Mouse (Mus musculus): ENCODE measurements around the gene Dnase1l3. TPM values are rescaled to one million over a fixed set of nuclear protein-coding genes. Genes with fewer than 3 reads are reported as not detected.

Gene Dnase1l3
- total RNA-seq (2021): not detected

DNA sequence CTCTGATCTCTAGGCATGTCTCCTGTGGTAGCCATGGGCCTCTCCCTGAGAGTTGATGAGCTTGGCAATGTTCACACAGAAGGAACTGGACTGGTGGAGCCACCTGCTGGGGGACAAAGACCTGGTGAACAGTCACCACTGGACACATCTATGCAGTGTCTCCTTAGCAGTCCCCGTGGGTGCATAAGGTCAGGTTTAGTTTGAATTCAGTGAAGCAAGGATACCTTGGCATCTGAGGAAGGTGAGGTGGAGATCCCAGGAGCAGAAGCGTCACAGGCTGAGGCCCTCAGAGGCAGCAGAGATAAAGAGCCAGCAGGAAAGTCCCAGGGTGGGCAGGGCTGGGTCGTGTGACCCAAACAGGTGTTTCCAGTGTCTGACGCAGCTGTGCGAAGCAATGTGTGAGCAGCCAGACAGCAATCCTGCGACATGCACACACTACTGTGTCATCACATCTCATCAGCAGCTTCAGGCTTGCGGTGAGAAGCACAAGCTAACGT lies at the start of gene Dnase1l3:
Gene Dnase1l3, minus strand, starts transcription at position 303 of the 497 bp plus-strand sequence.
- intact Hi-C loops (cut with DNase I): loop anchor here (1.0 kb wide), 2 partner anchors 30 to 177 kb away; partner anchors contain the start of gene Flnb
- DNase-seq: peak; percentile 61 to 76

DNA sequence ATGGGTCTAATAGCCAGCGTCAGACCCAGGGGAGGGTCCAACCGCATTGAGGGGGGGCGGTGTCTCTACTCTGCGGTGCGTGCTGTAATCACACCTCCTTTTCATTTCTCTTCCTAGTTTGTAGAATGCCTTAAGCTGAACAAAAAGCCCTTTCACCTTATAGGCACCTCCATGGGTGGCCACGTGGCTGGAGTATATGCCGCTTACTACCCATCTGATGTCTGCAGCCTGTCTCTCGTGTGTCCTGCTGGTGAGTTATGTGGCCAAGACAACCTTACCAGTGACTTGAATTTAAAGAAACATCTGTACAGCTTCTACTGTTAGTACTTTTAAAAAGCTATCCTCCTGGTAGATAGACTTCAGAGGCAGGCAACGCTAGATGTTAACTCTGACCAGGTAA lies 48.2 kb upstream of the Dnase1l3 start:
- no peak for DNase-seq
- intact Hi-C loops (cut with DNase I): no loop called here

DNA sequence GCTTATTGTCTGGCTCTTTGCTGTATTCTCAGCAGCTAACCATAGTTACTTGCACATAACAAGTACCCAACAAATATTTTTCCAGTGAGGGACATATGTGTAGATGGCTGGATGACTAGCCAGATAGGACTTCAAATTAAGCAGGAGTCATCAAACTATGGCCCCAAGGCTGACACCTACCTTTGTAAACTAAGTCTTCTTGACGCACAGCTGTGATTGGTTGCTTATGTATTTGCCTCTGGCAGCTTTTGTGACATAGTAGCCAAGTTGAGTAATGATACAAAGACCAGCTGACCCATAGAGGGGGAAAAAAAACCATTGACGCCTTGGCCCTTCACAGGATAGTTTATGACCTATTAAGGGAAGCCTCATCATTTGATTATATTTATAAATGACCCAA lies 47.7 kb upstream of the Dnase1l3 start:
- intact Hi-C loops (cut with DNase I): no loop called here
- no peak for DNase-seq

DNA sequence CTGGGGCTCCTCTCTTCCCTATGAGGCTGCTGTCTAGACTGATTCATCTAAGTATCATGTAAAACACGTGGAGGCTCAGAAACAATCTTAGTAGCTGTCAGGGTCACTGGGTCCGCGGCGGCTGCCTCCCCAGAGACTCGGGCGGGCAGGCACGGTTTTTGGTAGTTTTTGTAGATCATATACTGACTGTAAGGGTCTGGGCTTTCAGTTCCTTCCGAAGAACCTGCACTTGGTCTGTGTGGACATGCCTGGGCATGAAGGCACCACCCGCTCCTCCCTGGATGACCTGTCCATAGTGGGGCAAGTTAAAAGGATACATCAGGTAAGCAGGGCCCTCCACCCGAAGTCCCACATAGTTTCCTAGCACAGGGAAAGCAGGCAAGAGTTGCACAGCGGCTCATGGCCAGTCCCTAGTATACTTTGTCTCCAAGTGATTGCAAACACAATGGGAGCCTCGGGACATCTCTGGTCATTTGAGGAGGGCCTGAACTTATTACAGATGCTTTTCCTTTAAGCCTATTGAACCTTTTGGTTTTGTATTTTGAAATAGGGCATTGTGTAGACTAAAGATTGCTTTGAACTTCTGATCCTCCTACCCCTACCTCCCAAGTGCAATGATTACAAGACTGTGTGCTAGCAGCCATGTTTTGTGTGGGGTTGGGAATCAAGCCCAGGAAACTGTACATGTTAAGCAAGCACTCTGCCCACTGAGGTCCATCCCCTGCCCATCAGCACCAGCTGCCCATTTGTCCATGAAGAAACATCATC lies 46.7 kb upstream of the Dnase1l3 start:
- intact Hi-C loops (cut with DNase I): no loop called here
- no peak for DNase-seq

DNA sequence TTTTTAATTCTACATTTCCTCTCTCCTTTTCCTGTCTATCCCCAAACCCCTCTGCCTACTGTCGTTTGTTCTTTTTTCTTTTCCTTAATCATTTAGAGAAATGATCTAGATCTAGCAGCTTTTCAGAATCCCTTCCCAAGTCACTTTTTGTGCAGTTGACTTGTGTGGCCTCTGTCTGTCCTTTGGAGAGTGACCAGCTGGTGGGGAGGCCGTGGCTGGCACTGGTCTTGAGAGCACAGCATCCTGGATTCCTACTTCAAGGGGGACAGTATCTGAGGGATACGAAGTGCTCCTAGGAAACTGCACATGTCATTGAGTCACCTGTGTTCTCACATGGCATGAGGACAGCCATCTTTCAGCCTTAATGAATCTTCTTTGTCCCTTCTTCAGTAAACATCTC lies 45.8 kb upstream of the Dnase1l3 start:
- DNase-seq: no peak
- intact Hi-C loops (cut with DNase I): no loop called here

DNA sequence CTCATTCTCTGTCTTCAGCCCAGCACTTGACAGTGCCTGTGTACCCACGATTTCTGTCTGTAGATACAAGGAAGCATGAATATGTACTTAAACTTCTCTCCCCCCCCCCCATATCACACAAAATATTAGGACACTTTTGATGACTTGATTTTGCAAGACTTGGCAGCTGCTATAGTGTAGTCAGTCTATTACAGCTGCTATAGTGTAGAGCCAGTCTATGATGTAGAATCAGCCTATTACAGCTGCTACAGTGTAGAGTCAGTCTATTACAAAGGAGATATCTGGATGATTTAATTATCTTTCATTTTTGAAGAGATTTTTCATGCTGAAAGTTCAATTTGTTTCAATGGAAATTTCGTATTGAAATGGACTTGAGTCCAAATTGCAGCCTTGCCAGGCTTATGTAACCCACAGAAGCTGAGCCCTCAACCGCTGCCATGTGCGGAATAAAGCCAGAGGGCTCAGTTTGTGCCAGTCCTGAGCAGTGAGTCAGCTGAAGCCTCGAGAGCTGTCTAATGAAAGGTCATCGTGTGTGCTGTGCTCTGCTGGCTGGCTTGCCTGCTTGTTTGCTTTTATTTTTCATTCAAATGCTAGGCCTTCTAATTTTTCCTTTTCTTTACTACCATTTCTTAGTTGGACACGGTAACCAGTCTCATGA lies 44.5 kb upstream of the Dnase1l3 start:
- intact Hi-C loops (cut with DNase I): no loop called here
- DNase-seq: peak; percentile 77 to 78

DNA sequence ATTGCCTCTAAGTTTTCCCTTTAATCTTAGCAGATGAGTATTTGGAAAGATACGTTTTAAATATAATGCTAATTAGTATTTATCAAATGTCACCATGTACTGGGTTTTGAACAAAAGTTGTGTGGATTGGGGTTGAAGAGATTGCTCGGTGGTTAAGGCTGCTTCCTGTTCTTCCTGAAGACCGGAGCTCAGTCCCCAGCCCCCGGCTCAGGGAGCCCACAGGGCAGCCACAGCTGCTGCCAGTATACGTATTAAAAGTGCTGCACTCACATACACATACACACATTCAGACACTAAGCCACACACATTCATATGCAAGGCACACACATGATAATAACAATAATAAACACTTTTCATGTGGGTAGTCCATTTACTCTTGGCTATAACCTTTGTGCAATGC lies 43.8 kb upstream of the Dnase1l3 start:
- DNase-seq: no peak

DNA sequence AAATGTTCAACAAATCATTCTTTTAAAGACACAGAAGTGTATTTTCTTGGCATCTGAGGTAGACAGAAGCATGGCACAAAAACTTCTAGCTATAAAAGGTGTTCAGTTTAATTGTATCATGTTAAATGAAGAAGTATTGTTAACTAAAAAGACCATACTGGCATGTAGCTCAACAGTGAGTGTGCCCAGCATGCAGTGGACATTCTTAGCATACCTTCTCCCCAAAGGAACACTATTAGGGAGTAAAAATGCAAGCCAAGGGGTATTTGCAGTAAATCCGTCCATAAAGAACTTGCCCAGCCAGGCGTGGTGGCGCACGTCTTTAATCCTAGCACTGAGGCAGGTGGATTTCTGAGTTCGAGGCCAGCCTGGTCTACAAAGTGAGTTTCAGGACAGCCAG lies 42.0 kb upstream of the Dnase1l3 start:
- intact Hi-C loops (cut with DNase I): loop anchor here (2.0 kb wide), 1 partner anchor 22 kb away; no protein-coding TSS in a partner anchor
- no peak for DNase-seq

More for the DNA sequence above, 43.8 kb upstream of the Dnase1l3 start:
- intact Hi-C loops (cut with DNase I): no loop called here

DNA sequence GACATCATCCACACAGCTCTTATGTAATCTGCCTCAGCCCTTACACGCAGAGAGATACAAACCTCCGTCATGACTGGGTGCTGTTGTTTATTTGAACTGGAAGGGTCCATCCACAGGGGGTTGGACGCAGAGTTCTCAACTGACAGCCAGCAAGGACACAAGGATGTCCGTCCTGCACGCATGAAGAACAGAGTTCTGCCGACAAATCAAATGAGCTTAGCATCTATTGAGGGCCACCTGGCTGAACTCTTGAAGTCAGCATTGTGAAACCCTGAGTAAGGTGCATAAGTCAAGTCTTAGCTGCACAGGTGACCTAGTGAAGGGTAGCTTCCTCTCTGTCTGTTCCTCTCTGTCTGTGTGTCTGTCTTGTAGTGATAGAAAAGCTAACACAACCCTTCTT lies 41.6 kb upstream of the Dnase1l3 start:
- intact Hi-C loops (cut with DNase I): loop anchor here (2.0 kb wide), 1 partner anchor 21 kb away; no protein-coding TSS in a partner anchor
- DNase-seq: no peak

DNA sequence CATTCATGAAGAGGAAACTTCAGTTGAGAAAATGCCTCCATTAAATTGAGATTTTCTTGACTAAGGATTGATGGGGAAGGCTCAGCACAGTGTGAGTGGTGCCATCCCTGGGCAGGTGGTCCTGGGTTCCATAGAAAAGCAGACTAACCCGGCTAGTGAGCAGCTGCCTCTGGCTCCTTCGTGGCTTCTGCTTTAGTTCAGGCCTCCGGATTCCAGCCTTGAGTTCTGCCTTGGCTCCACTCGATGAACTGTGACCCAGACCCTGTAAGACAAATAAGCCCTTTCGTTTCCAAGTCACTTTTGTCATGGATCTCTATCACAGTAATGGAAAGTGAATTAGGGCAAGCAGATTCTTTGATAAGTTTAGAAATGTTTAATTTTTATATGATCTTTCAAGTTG lies 40.2 kb upstream of the Dnase1l3 start:
- DNase-seq: no peak
- intact Hi-C loops (cut with DNase I): no loop called here

DNA sequence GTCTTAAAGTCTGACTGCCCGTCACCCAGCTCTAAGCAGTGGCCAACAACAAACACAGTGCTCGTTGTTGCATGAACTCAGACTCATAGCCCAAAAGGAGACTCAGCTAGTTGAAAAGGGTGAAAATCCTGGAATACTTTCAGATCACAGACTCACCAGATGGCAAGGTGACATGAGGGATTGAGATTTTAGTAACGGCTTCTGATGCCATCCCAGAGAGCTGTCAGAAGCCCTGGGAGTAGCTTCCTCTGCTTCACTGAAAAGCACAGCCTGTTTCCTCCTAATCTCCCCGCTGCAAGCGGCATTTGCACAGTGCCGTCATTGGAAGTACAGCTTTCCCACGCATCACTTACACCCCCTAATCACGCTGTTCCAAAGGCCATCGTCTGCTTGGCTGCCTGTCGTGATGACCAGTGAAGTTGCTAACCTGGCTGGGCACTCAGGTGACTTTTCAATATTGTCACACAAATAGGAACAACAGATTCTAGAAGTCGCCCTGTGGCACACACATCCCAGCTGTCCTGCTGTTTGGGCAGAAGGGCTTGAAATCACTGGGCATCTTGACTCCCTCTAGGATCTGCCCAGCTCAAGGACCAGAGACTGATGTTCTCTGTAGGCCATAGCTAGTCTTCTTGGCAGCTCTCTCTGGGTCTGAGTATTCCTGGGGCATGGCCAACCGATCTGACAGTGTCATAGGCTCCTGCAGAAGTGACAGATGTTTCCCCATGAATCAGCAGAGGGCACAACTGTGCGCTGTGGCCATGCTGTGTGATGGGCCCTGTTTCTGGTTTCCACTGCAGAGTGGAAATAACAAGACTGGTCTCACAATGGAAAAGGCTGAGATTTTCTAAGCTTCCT lies 37.9 kb upstream of the Dnase1l3 start:
- intact Hi-C loops (cut with DNase I): no loop called here
- peak; percentile 31 to 43 for DNase-seq

DNA sequence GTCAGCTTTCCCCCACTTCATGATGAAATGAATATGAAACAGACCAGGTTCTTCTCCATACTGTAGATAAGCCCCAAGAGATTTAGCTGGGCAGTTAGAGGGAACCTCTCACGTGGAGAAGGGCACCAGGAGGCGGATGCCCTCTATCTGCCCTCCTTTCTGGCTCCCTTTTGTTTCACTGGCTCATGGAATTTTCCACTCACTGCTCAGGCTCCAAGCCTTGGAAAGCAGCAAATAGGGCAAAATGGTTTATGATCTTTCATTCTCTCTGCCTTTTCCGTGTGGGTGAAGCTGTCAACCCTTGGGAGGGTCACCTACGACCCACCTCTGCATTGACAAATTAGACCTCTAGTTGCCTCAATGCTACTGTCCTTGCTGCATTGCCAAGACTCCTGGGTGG lies 36.2 kb upstream of the Dnase1l3 start:
- DNase-seq: peak; percentile 33 to 43

DNA sequence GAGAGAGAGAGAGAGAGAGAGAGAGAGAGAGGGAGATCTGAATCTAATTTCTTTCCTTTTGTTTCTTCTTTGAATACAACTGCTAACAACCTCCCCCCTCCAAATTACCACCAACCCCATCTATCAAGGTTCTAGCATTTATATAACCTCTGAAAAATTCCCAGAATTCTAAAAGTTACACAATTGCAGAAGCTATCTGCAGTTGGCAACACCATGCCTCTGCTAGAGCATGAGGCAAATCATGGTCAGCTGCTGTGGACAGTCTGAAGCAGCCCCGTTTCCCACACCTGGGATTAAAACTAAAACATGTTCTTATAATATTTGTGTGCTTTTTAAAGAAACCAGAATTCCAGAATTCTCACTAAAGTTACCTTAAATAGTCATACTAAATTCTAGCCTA lies 35.4 kb upstream of the Dnase1l3 start:
- DNase-seq: no peak
- intact Hi-C loops (cut with DNase I): no loop called here

More for the DNA sequence above, 36.2 kb upstream of the Dnase1l3 start:
- intact Hi-C loops (cut with DNase I): no loop called here

DNA sequence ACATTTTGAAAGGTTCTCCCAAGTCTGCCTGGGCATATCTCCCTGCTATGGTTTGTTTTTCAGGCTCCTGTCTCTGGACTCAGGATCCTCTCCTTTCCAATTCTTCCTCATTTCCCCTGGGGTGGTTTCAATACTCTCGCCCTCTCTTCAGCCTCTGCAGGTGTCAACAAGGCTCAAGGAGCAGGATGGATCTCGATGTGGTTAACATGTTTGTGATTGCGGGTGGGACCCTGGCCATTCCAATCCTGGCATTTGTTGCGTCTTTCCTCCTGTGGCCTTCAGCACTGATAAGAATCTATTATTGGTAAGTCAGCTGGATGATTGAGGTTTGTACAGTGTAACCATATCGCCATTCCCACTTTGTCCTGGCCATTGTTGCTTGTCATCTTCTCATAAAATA lies 33.7 kb upstream of the Dnase1l3 start:
- no peak for DNase-seq
- intact Hi-C loops (cut with DNase I): no loop called here

DNA sequence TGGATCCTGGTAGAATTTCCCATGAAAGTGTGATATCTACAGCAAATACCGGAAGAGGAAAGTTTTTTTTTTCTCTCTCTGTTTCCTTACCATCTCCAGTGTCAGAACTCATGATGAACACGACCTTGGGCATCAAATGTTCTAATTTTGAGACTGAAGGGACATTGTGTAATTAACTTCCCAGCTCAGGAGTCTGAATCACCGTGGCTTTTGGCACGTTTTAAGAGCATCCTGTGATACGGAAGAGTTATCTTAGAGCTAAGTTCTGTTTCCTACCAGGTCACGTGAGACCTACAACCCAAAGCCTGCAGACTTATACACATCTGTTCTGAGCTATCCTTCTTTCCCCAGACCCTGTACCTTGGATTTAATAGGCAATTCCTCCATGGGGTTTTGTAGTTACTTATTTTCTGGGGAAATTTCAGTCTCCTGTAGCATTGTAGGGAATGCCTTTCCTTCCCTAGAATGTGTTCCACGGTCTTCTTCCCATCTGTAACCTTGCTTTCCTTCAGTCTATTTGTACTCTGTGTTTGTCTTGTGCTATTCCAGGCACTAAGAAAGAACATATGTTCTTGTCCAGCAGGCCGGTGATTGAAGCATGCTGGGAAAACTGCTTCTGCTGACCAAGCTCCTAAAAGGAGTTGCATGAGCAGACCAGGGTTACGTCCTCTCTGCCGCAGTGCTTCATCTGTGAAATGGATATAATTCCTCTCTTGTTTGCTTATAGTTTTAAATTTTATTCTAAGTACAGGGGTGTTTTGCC lies 32.6 kb upstream of the Dnase1l3 start:
- DNase-seq: no peak
- intact Hi-C loops (cut with DNase I): no loop called here

DNA sequence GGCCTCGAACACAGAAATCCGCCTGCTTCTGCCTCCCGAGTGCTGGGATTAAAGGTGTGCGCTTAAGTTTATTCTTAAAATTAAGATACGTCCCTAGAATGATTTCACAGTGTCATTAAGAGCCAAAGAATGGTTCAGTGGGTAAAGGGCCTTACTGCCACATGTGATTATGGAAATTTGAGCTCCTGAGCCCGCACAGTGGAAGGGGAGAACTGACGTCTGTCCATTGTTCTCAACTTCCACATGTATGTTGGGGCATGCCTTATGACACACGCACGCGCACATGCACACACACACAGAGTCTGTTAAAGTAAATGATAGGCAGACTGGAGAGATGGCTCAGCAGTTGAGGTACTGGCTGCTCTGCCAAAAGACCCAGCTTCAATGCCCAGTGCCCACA lies 30.6 kb upstream of the Dnase1l3 start:
- DNase-seq: no peak
- intact Hi-C loops (cut with DNase I): no loop called here

DNA sequence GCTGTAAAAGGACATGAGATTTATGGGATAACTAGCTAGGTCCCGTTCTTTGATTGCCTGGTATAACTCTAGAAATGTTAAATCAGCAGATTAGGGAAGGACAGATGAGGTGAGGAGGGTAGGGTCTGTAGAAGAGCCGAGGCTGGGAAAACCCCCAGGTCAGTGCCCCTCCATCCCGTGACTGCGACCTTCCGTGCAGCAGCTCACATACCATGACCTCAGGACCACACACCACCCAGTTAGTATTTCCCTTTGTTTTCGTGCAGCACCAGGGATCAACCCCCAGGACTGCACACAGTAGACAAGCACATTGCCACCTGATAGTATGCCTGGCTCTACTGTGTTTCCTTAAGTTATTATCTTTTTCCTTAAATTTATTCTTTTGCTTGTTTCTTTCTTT lies 30.1 kb upstream of the Dnase1l3 start:
- intact Hi-C loops (cut with DNase I): no loop called here
- DNase-seq: no peak

DNA sequence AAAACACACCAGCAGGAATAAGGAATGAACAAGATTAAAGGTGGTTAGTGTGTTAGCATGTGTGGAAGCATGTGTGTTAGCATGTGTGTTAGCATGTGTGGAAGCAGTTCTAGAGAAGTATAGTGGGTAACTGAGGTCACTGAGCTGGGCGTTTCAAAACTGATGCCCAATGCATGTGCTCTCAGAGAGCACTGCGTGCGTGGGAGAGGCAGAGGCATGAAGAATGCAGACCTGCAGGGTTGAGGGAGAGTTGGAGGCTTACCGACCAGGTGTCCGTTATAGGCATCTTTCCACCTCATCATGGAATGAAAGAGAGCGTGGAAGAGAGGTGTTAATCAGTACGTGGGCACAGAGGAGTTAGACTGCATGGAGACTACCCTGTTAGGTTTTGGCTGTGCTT lies 26.2 kb upstream of the Dnase1l3 start:
- DNase-seq: no peak
- intact Hi-C loops (cut with DNase I): no loop called here

DNA sequence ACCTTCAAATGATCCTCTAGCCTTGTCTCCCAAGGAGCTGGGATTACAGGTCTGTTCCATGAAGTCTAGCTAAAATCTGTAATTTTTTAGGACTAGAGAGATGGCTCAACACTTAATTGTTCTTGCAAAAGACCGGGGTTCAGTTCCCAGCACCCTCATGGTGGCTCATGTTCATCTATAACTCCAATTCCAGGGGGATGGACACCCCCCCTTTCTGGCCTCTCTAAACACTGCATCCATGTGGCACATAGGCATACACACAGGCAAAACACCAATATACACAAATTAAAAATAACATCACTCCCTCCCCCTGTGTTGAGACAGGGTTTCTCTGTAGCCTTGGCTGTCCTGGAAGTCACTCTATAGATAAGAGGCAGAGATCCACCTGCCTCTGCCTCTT lies 25.6 kb upstream of the Dnase1l3 start:
- intact Hi-C loops (cut with DNase I): no loop called here
- no peak for DNase-seq

DNA sequence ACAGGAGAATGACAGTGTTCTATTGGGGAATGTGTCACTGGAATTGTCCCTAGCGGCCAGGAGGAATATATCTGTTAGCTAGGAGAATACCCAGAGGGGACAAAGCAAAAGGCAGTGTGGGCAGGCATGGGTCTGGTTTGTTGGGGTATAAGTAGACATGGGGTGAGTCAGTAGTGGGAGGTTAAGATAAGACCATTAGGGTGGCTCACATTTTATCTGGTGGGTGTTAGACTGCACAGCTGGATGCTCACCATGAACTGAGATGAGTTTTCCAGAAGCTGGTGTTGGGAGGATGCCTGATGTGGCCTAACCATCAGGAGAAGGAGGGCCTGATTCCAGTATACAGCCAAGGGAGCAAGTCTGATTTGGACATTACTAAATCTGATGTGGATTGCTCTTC lies 22.6 kb upstream of the Dnase1l3 start:
- intact Hi-C loops (cut with DNase I): no loop called here
- DNase-seq: no peak
